Mouse (Mus musculus) embryonic facial prominence, embryonic 11.5 days (tissue): ENCODE data around the gene Dcbld2. TPM values are rescaled to one million over a fixed set of nuclear protein-coding genes. Genes with fewer than 3 reads are reported as not detected.

Source experiments
- ATAC-seq: fragments of 200-750 bp; cut with Nextera tagmentation; replicated peaks from 2 replicates; pipeline ENCODE4 v1.8.0; 2017; ENCODE audit warnings: low read depth; ENCODE audit not compliant: insufficient number of reproducible peaks, low FRiP score, low TSS enrichment
- DNase-seq: peaks from one replicate; pipeline ENCODE4 v3.0.0-alpha.2; 2015; ENCODE audit warnings: low spot score
- H3K27ac ChIP-seq: fragments of 300-500 bp; sonication (generic); replicated peaks from 2 replicates; pipeline ENCODE4 v1.5.1; 2014; ENCODE audit warnings: mild to moderate bottlenecking, low read depth, low read length, control low read depth
- H3K27me3 ChIP-seq: fragments of 300-500 bp; sonication (generic); 2 replicates; pipeline ENCODE4 v1.6.1; 2014; ENCODE audit warnings: mild to moderate bottlenecking, low read length, moderate library complexity, mixed read lengths; ENCODE audit not compliant: control insufficient read depth, insufficient read depth
- H3K36me3 ChIP-seq: fragments of 300-500 bp; sonication (generic); replicated peaks from 2 replicates; pipeline ENCODE4 v1.6.1; 2014; ENCODE audit warnings: low read depth, mild to moderate bottlenecking, low read length, moderate library complexity, mixed read lengths; ENCODE audit not compliant: control insufficient read depth, insufficient read depth
- H3K4me1 ChIP-seq: fragments of 300-500 bp; sonication (generic); 2 replicates; pipeline ENCODE4 v1.6.1; 2014; ENCODE audit warnings: low read length, mixed read lengths; ENCODE audit not compliant: control insufficient read depth, insufficient read depth
- H3K4me2 ChIP-seq: fragments of 300-500 bp; sonication (generic); 2 replicates; pipeline ENCODE4 v1.6.1; 2014; ENCODE audit warnings: low read depth, mild to moderate bottlenecking, control low read depth, low read length, moderate library complexity
- H3K4me3 ChIP-seq: fragments of 300-500 bp; sonication (generic); 2 replicates; pipeline ENCODE4 v1.5.1; 2014; ENCODE audit warnings: low read depth, low read length, control low read depth
- H3K9ac ChIP-seq: fragments of 300-500 bp; sonication (generic); replicated peaks from 2 replicates; pipeline ENCODE4 v1.6.1; 2014; ENCODE audit warnings: mild to moderate bottlenecking, control low read depth, low read length
- H3K9me3 ChIP-seq: fragments of 300-500 bp; sonication (generic); replicated peaks from 2 replicates; pipeline ENCODE4 v1.6.1; 2016; ENCODE audit warnings: mild to moderate bottlenecking, low read length, inconsistent platforms, mixed read lengths; ENCODE audit not compliant: control insufficient read depth
- WGBS: fragments of 180-500 bp; shearing (Covaris S2); extraction: QIAGEN DNeasy Blood & Tissue Kit; methylation state at CpG from one replicate; pipeline ENCODE4 v1.1.7; 2014; 5-methylcytosine and 5-hydroxymethylcytosine counted together
- polyA plus RNA-seq: library from polyadenylated mRNA; unstranded; fragments of >200 nt; fragmentation: Nextera tagmentation; extraction: Ambion mirVana; gene quantifications from 2 replicates; pipeline ENCODE4 v1.2.1, GENCODE M21; 2014

Gene Dcbld2
- polyA plus RNA-seq, 1 experiment from 2014 or later = 15.3 TPM

GRCm38 (mm10) chr16:58516161-58516560 lies 107.9 kb downstream of the Dcbld2 start:
- no peak overlapping the region for H3K27ac ChIP-seq
- no peaks in the 10 kb centered on the region for H3K4me1 ChIP-seq
- ATAC-seq (no peak), DNase-seq (no peak)
- no peaks in the 10 kb centered on the region for H3K36me3 ChIP-seq
- 77% methylated on average over 2 of the region's 2 CpGs for WGBS
- no peak overlapping the region for H3K9ac ChIP-seq
- H3K4me3 ChIP-seq = no peak overlapping the region
- H3K4me2 ChIP-seq = no peak overlapping the region
- no peaks in the 10 kb centered on the region for H3K9me3 ChIP-seq
- no peaks in the 10 kb centered on the region for H3K27me3 ChIP-seq

GRCm38 (mm10) chr16:58516960-58517798 lies 108.9 kb downstream of the Dcbld2 start:
- ATAC-seq (no peak), DNase-seq (no peak)
- Histone ChIP-seq H3K27ac (no peak overlapping the region), H3K4me3 (no peak overlapping the region), H3K4me1 (no peaks in the 10 kb centered on the region), H3K36me3 (no peaks in the 10 kb centered on the region), H3K27me3 (no peaks in the 10 kb centered on the region), H3K9me3 (no peaks in the 10 kb centered on the region), H3K4me2 (no peak overlapping the region), H3K9ac (no peak overlapping the region)
- 91% methylated on average over 7 of the region's 7 CpGs for WGBS

Other genes starting within 250 kb of the Dcbld2 start
- gene St3gal6, start 115.8 kb downstream of the Dcbld2 start, polyA plus RNA-seq = 8.1 and 9.9 TPM in 2 replicates
- gene Gm813, start 208.5 kb downstream of the Dcbld2 start, polyA plus RNA-seq = not detected in 2 replicates
- not detected in 2 replicates for gene E330017A01Rik, start 230.3 kb downstream of the Dcbld2 start, polyA plus RNA-seq